Mouse (Mus musculus) G1E (cell line): ENCODE measurements around the gene Obp2a. TPM values are rescaled to one million over a fixed set of nuclear protein-coding genes. Genes with fewer than 3 reads are reported as not detected.

ENCODE experiments used
- ATAC-seq: 2 replicates; pipeline ENCODE4 v1.8.0; 2016; ENCODE audit warnings: mild to moderate bottlenecking; ENCODE audit not compliant: insufficient number of reproducible peaks, poor library complexity, low FRiP score, severe bottlenecking; ENCODE audit errors: extremely low read depth
- DNase-seq: peaks from one replicate; pipeline ENCODE4 v3.0.0; 2012; ENCODE audit warnings: low spot score
- H3K27me3 ChIP-seq: 2 replicates; pipeline ENCODE4 v1.6.1; 2012; ENCODE audit warnings: mild to moderate bottlenecking, low read length, inconsistent platforms; ENCODE audit not compliant: insufficient read depth
- H3K36me3 ChIP-seq: replicated peaks from 2 replicates; pipeline ENCODE3; 2012; ENCODE audit warnings: mild to moderate bottlenecking, inconsistent platforms
- H3K4me1 ChIP-seq: 2 replicates; pipeline ENCODE4 v1.6.1; 2012; ENCODE audit warnings: low read depth, low read length, inconsistent platforms, mixed read lengths; ENCODE audit not compliant: insufficient read depth
- H3K4me3 ChIP-seq: 2 replicates; pipeline ENCODE4 v1.5.1; 2012; ENCODE audit warnings: low read depth, mild to moderate bottlenecking, inconsistent platforms, low read length, moderate library complexity, mixed read lengths
- H3K9me3 ChIP-seq: replicated peaks from 2 replicates; pipeline ENCODE4 v1.6.1; 2012; ENCODE audit warnings: inconsistent platforms
- CTCF ChIP-seq: IDR thresholded peaks from 2 replicates; pipeline ENCODE4 v1.5.1; 2012; ENCODE audit warnings: low read depth, low read length, inconsistent platforms, mixed read lengths
- GATA1 ChIP-seq: IDR thresholded peaks from 2 replicates; pipeline ENCODE4 v1.6.1; 2012; ENCODE audit warnings: borderline replicate concordance, low read length, inconsistent platforms, mixed read lengths
- GATA2 ChIP-seq: IDR thresholded peaks from 2 replicates; pipeline ENCODE4 v1.6.1; 2012; ENCODE audit warnings: low read depth, low read length, inconsistent platforms, borderline replicate concordance
- POLR2AphosphoS5 ChIP-seq: IDR thresholded peaks from 2 replicates; pipeline ENCODE4 v1.6.1; 2012; ENCODE audit warnings: low read depth, low read length, inconsistent platforms; ENCODE audit not compliant: insufficient replicate concordance
- TAL1 ChIP-seq: conservative IDR thresholded peaks from 2 replicates; pipeline ENCODE4 v1.6.1; 2012; ENCODE audit warnings: low read depth, low read length, inconsistent platforms, mixed read lengths
- polyA plus RNA-seq: library from polyadenylated mRNA; stranded (reverse); fragments of >175 nt; gene quantifications from 2 replicates; pipeline ENCODE4 v1.2.3, GENCODE M21; 2012
- total RNA-seq, 2 experiments: library from RNA; stranded (forward) in 1 of 2; stranded (reverse) in 1 of 2; fragments of 200-1000 nt in 1 of 2; fragments of >200 nt in 1 of 2; fragmentation: Nextera tagmentation in 1 of 2; gene quantifications; 2 replicates each; pipeline ENCODE4 v1.2.3; 2014 to 2017

Obp2a gene
- total and polyA plus RNA-seq, 3 experiments = not detected

GRCm38 (mm10) chr2:25661245-25661970 lies 38.4 kb upstream of the Obp2a start:
- ATAC-seq (no peak), DNase-seq (no peak)
- Histone ChIP-seq H3K36me3 (no peaks in the 10 kb centered on the region), H3K9me3 (no peaks in the 10 kb centered on the region), H3K4me3 (no peak overlapping the region), H3K27me3 (no peaks in the 10 kb centered on the region), H3K4me1 (no peaks in the 10 kb centered on the region)
- TF ChIP-seq GATA2 (no peak), TAL1 (no peak), POLR2AphosphoS5 (no peak), GATA1 (no peak), CTCF (no peak)

DNA sequence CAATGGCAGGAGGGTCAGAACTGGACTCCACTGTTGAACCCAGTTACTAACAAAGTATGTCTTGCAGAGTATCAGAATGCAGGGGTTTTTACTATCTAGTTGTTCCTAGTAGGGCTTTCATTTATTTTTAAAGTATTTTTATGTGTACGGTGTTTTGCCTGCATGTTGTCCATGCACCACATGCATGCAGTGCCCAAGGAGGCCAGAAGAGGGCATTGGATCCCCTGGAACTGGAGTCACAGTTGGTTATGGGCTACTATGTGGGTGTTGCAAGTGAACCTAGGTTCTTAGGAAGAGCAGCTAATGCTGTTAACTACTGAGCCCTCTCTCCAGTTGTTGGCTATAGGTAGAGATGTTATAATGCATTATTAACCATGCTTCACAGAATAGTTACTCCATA lies 36.3 kb upstream of the Obp2a start:
- Histone ChIP-seq H3K27me3 (0 out of 2 replicates have a peak, but pooled peaks cover 2% of the 10 kb centered on the region), H3K36me3 (no peaks in the 10 kb centered on the region), H3K9me3 (no peaks in the 10 kb centered on the region), H3K4me1 (no peaks in the 10 kb centered on the region), H3K4me3 (no peak overlapping the region)
- TF ChIP-seq GATA1 (no peak), CTCF (peak; percentile 33; the same call in 1 of the 2 replicates)
- ATAC-seq (no peak), DNase-seq (no peak)

DNA sequence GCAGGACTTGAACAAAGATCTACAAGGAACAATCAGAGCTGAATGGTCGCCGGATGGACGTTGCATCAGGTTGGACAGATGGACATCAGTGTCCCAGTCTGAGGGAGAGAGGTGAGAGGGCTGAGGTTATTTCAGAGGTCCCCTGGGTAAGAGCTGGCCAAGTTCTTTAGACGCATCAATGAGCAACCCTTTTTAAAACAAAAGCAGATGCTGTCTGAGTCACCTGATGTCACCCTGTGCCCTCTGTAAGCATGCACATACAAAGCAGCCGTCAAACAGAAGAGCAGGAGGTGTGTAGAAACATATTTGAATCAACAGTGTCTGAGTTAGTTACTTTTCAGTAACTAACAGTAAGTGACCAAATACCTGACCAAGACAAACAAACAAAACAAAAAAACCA lies 35.7 kb upstream of the Obp2a start:
- H3K9me3 ChIP-seq = no peaks in the 10 kb centered on the region
- TF ChIP-seq GATA2 = no peak
- no peak for TF ChIP-seq CTCF
- no peak for TF ChIP-seq GATA1
- no peak overlapping the region for H3K4me3 ChIP-seq
- H3K27me3 ChIP-seq = 0 out of 2 replicates have a peak, but pooled peaks cover 2% of the 10 kb centered on the region
- DNase-seq (no peak), ATAC-seq (no peak)
- no peaks in the 10 kb centered on the region for H3K4me1 ChIP-seq
- H3K36me3 ChIP-seq = no peaks in the 10 kb centered on the region

- Histone ChIP-seq H3K4me3 (no peak overlapping the region), H3K36me3 (no peaks in the 10 kb centered on the region), H3K4me1 (no peaks in the 10 kb centered on the region), H3K27me3 (0 out of 2 replicates have a peak, but pooled peaks cover 5% of the 10 kb centered on the region), H3K9me3 (no peaks in the 10 kb centered on the region)
- no peak for ATAC-seq
- no peak for DNase-seq
- TF ChIP-seq POLR2AphosphoS5 (no peak), GATA1 (no peak), CTCF (no peak), TAL1 (no peak), GATA2 (no peak)
These were observed 33.3 kb upstream of the Obp2a start for GRCm38 (mm10) chr2:25666516-25666915.

- TF ChIP-seq GATA2 (no peak), CTCF (no peak), POLR2AphosphoS5 (no peak), GATA1 (no peak), TAL1 (no peak)
- Histone ChIP-seq H3K4me3 (no peak within 1 kb of the TSS), H3K27me3 (peaks cover 2% of the 10 kb centered on the region; the same call in 1 of the 2 replicates), H3K4me1 (no peaks in the 10 kb centered on the region), H3K9me3 (no peaks in the 10 kb centered on the region), H3K36me3 (no peaks in the 10 kb centered on the region)
- DNase-seq (no peak), ATAC-seq (no peak)
These were observed 23.4 kb upstream of the Obp2a start, which contains the start of gene Lcn6 for GRCm38 (mm10) chr2:25676486-25676885. Gene Lcn6 (plus strand): TSS chr2:25676786.

GRCm38 (mm10) chr2:25679559-25679958 lies 20.3 kb upstream of the Obp2a start:
- H3K27me3 ChIP-seq = peaks cover 2% of the 10 kb centered on the region; the same call in 1 of the 2 replicates
- H3K9me3 ChIP-seq = no peaks in the 10 kb centered on the region
- H3K4me1 ChIP-seq = no peaks in the 10 kb centered on the region
- no peak for TF ChIP-seq TAL1
- no peak for TF ChIP-seq POLR2AphosphoS5
- no peak for TF ChIP-seq CTCF
- TF ChIP-seq GATA1 = no peak
- TF ChIP-seq GATA2 = no peak
- H3K4me3 ChIP-seq = no peak overlapping the region
- H3K36me3 ChIP-seq = no peaks in the 10 kb centered on the region
- DNase-seq (no peak), ATAC-seq (no peak)

DNA sequence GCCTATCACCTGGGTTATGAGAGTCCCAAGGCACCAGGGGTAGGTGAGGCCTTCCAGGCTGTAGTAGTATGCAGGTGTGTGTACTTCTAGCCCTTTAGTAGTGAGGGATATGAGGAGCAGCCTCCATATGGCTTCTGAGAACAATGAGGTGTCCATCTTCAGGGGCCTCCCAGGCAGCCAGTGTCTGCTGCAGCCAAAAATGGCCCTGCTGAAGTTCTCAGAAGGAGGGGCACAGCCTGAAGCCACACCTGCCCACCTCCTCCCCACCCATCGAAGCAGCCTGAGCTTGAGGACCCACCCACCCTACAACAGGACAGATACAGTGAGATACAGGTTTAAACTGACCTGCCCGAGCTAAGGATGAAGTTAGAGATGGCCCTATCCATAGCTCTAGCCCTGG lies 17.4 kb upstream of the Obp2a start, which contains the start of gene Lcn10:
Lcn10 (plus strand) TSS at position 301 of the 400 bp plus-strand sequence.
- Histone ChIP-seq H3K27me3 (peaks cover 2% of the 10 kb centered on the region; the same call in 1 of the 2 replicates), H3K4me3 (no peak within 1 kb of the TSS), H3K36me3 (no peaks in the 10 kb centered on the region), H3K4me1 (no peaks in the 10 kb centered on the region), H3K9me3 (no peaks in the 10 kb centered on the region)
- DNase-seq (no peak), ATAC-seq (no peak)
- TF ChIP-seq TAL1 (no peak), CTCF (no peak), GATA2 (no peak), GATA1 (no peak), POLR2AphosphoS5 (no peak)
